Mouse (Mus musculus) gastrocnemius, postnatal 25 days (tissue): Measurements from ENCODE around the gene Med22. TPM values are rescaled to one million over a fixed set of nuclear protein-coding genes. Genes with fewer than 3 reads are reported as not detected.

ENCODE experiments used
- DNase-seq: peaks from one replicate; pipeline ENCODE4 v3.0.0; 2022
- total RNA-seq, 2 experiments: library from RNA; stranded (reverse); gene quantifications; 1 replicate in 1 of 2; 2 replicates in 1 of 2; pipeline ENCODE4 v1.2.3; 2021

The Med22 gene
- total RNA-seq, 2 experiments from 2014 or later: 16.2 to 17.6 TPM

DNA sequence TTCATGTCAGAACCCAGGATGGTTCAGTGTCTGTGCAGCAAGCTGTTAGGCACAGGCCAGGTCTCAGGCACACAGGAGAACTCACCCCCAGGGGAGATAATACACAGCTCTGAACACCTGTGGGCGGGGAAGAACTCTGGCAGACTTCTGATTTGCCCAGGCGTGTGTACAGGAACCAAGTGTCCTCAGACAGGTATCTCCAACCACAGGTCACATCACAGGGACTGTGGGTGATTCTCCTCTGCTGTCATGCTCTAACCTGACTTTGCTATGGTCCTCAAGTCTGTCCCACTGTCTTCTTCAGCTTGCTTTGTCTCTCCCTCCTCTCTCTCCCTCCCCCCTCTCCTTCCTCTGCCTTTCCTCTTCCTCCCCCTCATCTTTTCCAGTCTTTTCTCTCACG is 45.6 kb downstream of the Med22 start, which contains the start of gene Abo:
Gene Abo (minus strand): TSS at position 101 of the 400 bp plus-strand sequence.
- no peak for DNase-seq

DNA sequence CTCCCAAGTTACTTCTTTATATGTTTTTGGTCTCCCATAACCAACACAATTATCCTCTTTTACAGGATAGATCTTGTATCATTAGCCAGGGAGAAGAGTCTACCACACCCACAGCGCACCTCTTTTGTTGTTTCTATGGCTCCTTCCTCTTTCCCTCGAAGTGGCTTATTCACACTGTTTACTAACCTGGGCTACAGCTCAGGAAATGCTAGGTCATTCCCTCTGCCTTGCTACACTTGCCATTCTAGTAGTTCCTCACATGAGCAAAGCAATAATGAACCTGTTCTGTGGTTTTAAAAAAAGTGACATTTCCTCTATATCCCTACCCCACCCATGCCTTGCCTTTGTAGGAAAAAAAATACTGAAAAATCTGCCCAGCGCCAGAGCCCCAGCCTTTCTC is 47.6 kb downstream of the Med22 start:
- no peak for DNase-seq

Other genes starting within 250 kb of the Med22 start
- gene Lcn4, start 239.4 kb downstream of the Med22 start, total RNA-seq: not detected
- not detected for gene Abo, start 45.7 kb downstream of the Med22 start, total RNA-seq
- gene Surf6, start 7.8 kb downstream of the Med22 start, total RNA-seq: 10 to 100 TPM; 10.3 to 12.0 TPM
- 100 to 1,000 TPM; 236 to 242 TPM for gene Rpl7a, start 87 bp upstream of the Med22 start, total RNA-seq
- 10 to 100 TPM; 10.9 to 12.5 TPM for gene Surf2, start 5.7 kb upstream of the Med22 start, total RNA-seq
- 10 to 100 TPM; 27.4 to 33.1 TPM for gene Surf1, start 5.9 kb upstream of the Med22 start, total RNA-seq
- gene Surf4, start 23.3 kb upstream of the Med22 start, total RNA-seq: 10 to 100 TPM; 72.8 to 87.1 TPM
- not detected for gene Stkld1, start 23.4 kb upstream of the Med22 start, total RNA-seq
- 10 to 100 TPM; 14.2 to 16.3 TPM for gene Rexo4, start 53.7 kb upstream of the Med22 start, total RNA-seq
- gene Adamts13, start 62.7 kb upstream of the Med22 start, total RNA-seq: not detected
- 10 to 100 TPM; 27.9 to 30.2 TPM for gene Cacfd1, start 99.2 kb upstream of the Med22 start, total RNA-seq
- gene Slc2a6, start 117.3 kb upstream of the Med22 start, total RNA-seq: under 1 TPM; 0.10 to 0.16 TPM
- 10 to 100 TPM in 1 of 2 experiments, 1 to 10 TPM in 1; 4.8 to 14.4 TPM for gene Mymk, start 161.5 kb upstream of the Med22 start, total RNA-seq
- gene Adamtsl2, start 168.7 kb upstream of the Med22 start, total RNA-seq: 1 to 10 TPM; 8.2 to 8.7 TPM
- gene Fam163b, start 231.8 kb upstream of the Med22 start, total RNA-seq: not detected